Mouse (Mus musculus) forebrain, embryonic 14.5 days (tissue): Measurements from ENCODE around the gene Cma2. TPM values are rescaled to one million over a fixed set of nuclear protein-coding genes. Genes with fewer than 3 reads are reported as not detected.
"Not testable (repeated sequence)": the region's sequence is repeated elsewhere in the genome, so short reads cannot be mapped to it uniquely, and the experiment has no call there.

ENCODE experiments used
- ATAC-seq: fragments of 200-750 bp; cut with Nextera tagmentation; 2 replicates; pipeline ENCODE4 v1.8.0; 2017; ENCODE audit warnings: mild to moderate bottlenecking, moderate library complexity
- DNase-seq: peaks from one replicate; pipeline ENCODE4 v3.0.0-alpha.2; 2015; ENCODE audit warnings: low spot score
- H3K27ac ChIP-seq: fragments of 300-500 bp; sonication (generic); 2 replicates; pipeline ENCODE4 v1.5.1; 2014; ENCODE audit warnings: low read depth, mild to moderate bottlenecking, control low read depth, low read length, moderate library complexity
- H3K27me3 ChIP-seq: fragments of 300-500 bp; sonication (generic); replicated peaks from 2 replicates; pipeline ENCODE4 v1.6.1; 2014; ENCODE audit warnings: low read length, control low read depth, mixed read lengths; ENCODE audit not compliant: control insufficient read depth, insufficient read depth
- H3K36me3 ChIP-seq: fragments of 300-500 bp; sonication (generic); 2 replicates; pipeline ENCODE4 v1.6.1; 2014; ENCODE audit warnings: low read length, control low read depth; ENCODE audit not compliant: control insufficient read depth, insufficient read depth
- H3K4me1 ChIP-seq: fragments of 300-500 bp; sonication (generic); 2 replicates; pipeline ENCODE4 v1.6.1; 2014; ENCODE audit warnings: antibody characterized with exemption, low read length, control low read depth; ENCODE audit not compliant: control insufficient read depth, insufficient read depth
- H3K4me2 ChIP-seq: fragments of 300-500 bp; sonication (generic); 2 replicates; pipeline ENCODE4 v1.6.1; 2014; ENCODE audit warnings: mild to moderate bottlenecking, control low read depth, low read length
- H3K4me3 ChIP-seq: fragments of 300-500 bp; sonication (generic); 2 replicates; pipeline ENCODE4 v1.5.1; 2014; ENCODE audit warnings: low read depth, low read length, control low read depth
- H3K9ac ChIP-seq: fragments of 300-500 bp; sonication (generic); 2 replicates; pipeline ENCODE4 v1.6.1; 2014; ENCODE audit warnings: mild to moderate bottlenecking, low read length, control low read depth, moderate library complexity
- H3K9me3 ChIP-seq: fragments of 300-500 bp; sonication (generic); replicated peaks from 2 replicates; pipeline ENCODE4 v1.6.1; 2016; ENCODE audit warnings: low read length, control low read depth, mixed read lengths; ENCODE audit not compliant: control insufficient read depth
- WGBS: fragments of 180-500 bp; shearing (Covaris S2); extraction: QIAGEN DNeasy Blood & Tissue Kit; methylation state at CpG from one replicate; pipeline ENCODE4 v1.1.7; 2014; 5-methylcytosine and 5-hydroxymethylcytosine counted together
- polyA plus RNA-seq: library from polyadenylated mRNA; unstranded; fragments of >200 nt; fragmentation: Nextera tagmentation; extraction: Ambion mirVana; gene quantifications from 2 replicates; pipeline ENCODE4 v1.2.1, GENCODE M21; 2014

Cma2 gene
- polyA plus RNA-seq, 1 experiment from 2014 or later, result not detected

DNA sequence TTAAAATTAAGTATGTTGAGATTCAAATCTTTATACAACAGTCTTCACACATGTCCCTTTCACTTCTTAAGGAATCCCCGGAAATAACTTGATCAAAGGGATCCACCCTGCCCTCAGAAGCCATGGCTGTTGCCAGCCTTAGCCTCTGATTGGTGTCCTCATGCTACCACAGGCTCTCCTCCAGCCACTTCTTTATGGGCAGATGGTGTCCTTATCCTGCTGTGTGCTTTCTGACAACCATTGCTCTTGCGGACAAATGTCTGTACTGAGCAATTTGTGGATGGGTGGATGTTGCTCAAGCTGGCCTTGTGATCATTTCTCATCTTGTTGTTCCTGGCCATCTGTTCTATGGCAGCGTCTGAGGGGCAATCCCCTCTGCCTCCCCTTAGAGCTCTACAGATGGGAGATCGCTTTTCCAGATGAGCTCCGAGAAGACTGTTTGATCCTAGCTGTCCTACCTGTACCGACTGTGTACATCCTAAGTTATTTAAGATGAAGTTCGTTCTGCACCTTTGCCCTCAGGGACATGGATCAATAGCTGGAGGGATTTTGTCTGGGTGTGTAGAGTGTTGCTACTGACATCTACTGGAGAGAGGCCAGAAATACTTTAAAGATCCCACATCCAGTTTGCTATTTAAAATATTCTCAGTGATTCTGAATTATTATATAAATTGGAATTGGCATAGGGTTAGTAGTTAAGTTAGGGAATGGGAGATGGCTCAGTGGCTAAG is 10.5 kb upstream of the Cma2 start:
- ATAC-seq, result no peak
- H3K4me1 ChIP-seq, result no peaks in the 10 kb centered on the region
- H3K27me3 ChIP-seq, result no peaks in the 10 kb centered on the region
- H3K4me3 ChIP-seq, result no peak overlapping the region
- no peaks in the 10 kb centered on the region for H3K9me3 ChIP-seq
- no peak overlapping the region for H3K4me2 ChIP-seq
- peak; percentile 24 for DNase-seq
- no peaks in the 10 kb centered on the region for H3K36me3 ChIP-seq
- no peak overlapping the region for H3K9ac ChIP-seq
- WGBS, result 60% methylated on average over 7 of the region's 7 CpGs
- H3K27ac ChIP-seq, result no peak overlapping the region

DNA sequence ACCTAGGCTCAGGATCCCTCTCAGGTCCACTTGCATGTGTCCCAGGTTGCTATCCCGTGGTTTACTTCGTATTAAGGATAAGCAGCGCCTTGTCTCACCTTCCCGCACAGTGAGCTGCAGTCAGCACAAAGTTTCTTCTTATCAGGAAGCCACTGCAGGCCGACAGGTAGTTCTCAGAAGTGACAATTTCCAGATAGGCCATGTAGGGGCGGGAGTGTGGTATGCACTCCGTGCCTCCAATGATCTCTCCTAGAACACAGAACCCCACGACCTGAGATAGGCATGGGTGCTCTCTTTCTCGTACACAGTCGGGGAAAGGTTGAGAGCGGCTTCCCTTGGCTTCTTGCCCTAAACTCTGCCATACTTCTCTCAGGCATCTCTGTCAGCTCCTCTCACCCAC is 7.2 kb upstream of the Cma2 start:
- Histone ChIP-seq H3K27me3 (no peaks in the 10 kb centered on the region), H3K36me3 (no peaks in the 10 kb centered on the region), H3K4me2 (no peak overlapping the region), H3K9me3 (no peaks in the 10 kb centered on the region), H3K4me3 (no peak overlapping the region), H3K4me1 (no peaks in the 10 kb centered on the region), H3K9ac (no peak overlapping the region), H3K27ac (no peak overlapping the region)
- no peak for DNase-seq
- 86% methylated on average over 11 of the region's 11 CpGs for WGBS
- ATAC-seq, result no peak

DNA sequence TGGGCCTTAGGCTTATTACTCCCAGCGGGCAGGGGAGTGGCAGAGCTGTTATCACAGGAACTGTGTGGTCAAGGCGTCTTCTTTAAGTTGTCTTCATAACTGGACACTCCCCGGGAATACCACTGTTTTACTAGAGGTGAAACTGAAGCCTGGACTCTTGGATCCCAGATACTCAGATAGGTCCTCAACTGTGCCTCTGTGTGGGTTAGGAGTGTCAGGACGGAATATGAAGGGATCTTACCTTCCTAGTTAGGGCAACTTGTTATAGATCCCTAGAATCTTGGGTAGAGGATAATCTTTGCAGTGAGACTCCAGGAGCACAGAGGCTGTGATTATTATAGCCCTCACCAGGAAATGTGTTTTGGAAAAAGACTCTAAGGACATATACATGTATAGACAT is 6.2 kb upstream of the Cma2 start, which contains the start of gene Cma1:
Cma1 (minus strand) TSS at position 101 of the 400 bp plus-strand sequence.
- Histone ChIP-seq H3K4me1 (no peaks in the 10 kb centered on the region), H3K27me3 (no peaks in the 10 kb centered on the region), H3K4me3 (no peak within 1 kb of the TSS), H3K36me3 (no peaks in the 10 kb centered on the region), H3K27ac (no peak within 1 kb of the TSS), H3K9me3 (no peaks in the 10 kb centered on the region), H3K4me2 (no peak within 1 kb of the TSS), H3K9ac (no peak within 1 kb of the TSS)
- 87% methylated on average over 4 of the region's 4 CpGs for WGBS
- ATAC-seq, result no peak
- DNase-seq, result no peak

DNA sequence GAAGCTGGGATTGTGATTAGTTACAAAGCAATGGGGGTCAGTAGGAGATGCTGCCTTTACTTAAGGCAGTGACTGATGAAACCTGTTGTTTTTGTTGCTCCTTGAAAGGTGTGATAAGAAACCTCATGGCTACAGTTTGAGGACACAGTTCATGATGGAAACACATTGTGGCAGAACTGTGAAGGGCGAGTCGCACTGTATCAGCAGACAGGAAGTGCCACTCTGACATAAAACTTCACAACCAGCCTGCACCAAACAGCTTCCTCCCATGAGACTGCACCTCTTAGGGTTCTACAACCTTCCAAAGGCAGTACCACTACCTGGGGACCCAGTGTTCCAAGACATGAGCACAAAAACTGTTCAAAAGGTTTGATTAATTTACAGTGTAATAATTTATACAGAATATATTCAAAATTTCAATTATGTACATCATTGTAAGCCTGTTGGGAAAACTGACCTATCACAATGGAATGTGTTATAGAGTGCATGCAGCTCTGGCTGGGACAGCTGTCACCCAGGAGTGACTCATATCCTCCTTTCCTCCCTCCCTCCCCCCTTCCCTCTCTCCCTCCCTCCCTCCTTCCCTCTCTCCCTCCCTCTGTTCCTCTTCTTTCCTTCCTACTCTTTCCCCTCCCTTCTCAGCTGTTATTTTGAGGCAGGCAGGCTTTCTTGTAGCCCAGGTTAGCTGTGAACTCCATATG is 4.4 kb upstream of the Cma2 start:
- ATAC-seq (no peak), DNase-seq (no peak)
- Histone ChIP-seq H3K27me3 (no peaks in the 10 kb centered on the region), H3K9ac (no peak overlapping the region), H3K36me3 (no peaks in the 10 kb centered on the region), H3K4me2 (no peak overlapping the region), H3K27ac (no peak overlapping the region), H3K9me3 (no peaks in the 10 kb centered on the region), H3K4me1 (no peaks in the 10 kb centered on the region), H3K4me3 (no peak overlapping the region)
- WGBS, result 87% methylated on average over 2 of the region's 2 CpGs

DNA sequence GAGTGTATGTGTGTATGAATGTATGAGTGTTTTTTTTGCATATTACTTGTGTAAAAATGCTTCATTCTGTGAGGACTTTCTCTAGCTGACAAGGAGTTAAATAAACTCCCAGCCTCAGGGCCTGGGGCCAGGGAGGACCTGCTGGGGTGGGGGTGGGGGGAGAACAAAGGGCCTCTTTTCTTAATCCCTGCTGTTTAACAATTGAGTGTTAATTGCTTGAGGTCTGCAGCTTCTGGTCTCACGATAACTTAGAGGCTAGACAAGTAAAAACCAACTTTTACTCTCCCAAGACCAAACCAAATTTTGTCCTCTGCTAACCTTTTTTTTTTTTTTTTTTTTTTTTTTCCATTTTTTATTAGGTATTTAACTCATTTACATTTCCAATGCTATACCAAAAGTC is 12.5 kb downstream of the Cma2 start:
- ATAC-seq (peak; percentile 48; the same call in 1 of the 2 replicates), DNase-seq (peak; percentile 51)
- Histone ChIP-seq H3K9me3 (no peaks in the 10 kb centered on the region), H3K9ac (no peak overlapping the region), H3K27me3 (no peaks in the 10 kb centered on the region), H3K27ac (0 out of 2 replicates have a peak overlapping the region, but pooled peaks have one; percentile 17), H3K4me1 (no peaks in the 10 kb centered on the region), H3K36me3 (no peaks in the 10 kb centered on the region), H3K4me2 (no peak overlapping the region), H3K4me3 (no peak overlapping the region)
- 5% methylated on average over 1 of the region's 1 CpGs for WGBS

DNA sequence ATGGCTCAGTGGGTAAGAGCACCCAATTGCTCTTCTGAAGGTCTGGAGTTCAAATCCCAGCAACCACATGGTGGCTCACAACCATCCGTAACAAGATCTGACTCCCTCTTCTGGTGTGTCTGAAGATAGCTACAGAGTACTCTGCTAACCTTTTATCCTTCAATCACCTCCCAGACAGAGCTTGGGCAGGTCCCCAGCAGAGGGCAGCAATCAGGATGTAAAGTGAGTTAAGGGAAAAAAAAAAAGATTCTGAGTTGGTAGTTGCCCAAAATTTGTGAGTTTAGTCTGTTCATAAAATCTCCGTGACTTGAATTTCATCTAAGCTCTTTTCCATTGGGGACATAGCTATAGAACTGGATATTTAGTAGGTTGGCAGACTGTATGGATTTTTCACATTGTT is 13.1 kb downstream of the Cma2 start:
- WGBS, result 43% methylated on average over 2 of the region's 2 CpGs
- not testable (repeated sequence) for H3K27ac ChIP-seq, H3K9me3 ChIP-seq, H3K4me1 ChIP-seq, H3K9ac ChIP-seq, H3K36me3 ChIP-seq, H3K4me3 ChIP-seq, ATAC-seq, H3K4me2 ChIP-seq, H3K27me3 ChIP-seq
- DNase-seq, result peak; percentile 9

DNA sequence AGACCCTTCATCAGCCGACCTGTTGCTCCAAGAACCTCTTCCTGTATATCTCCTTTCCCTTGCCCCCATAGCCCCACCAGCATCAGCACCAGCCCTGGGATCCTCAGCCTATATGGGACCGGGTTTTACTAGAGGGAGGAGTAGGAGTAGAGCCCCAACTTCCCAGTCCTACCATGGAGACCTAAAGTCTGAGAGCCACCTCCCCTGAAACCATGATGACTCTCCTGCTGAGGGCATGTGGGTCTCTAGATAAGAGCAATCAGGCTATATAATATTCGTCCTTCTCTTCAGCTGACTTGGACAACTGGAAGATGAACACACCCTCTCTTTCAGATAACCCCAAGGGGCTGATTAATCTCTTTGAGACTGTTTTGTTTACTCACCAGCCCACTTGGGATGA is 36.7 kb downstream of the Cma2 start:
- DNase-seq, H3K27me3 ChIP-seq, H3K9me3 ChIP-seq, H3K4me2 ChIP-seq, H3K27ac ChIP-seq, H3K36me3 ChIP-seq, H3K9ac ChIP-seq, H3K4me1 ChIP-seq, ATAC-seq, H3K4me3 ChIP-seq: not testable (repeated sequence)
- 86% methylated on average over 1 of the region's 3 CpGs for WGBS

DNA sequence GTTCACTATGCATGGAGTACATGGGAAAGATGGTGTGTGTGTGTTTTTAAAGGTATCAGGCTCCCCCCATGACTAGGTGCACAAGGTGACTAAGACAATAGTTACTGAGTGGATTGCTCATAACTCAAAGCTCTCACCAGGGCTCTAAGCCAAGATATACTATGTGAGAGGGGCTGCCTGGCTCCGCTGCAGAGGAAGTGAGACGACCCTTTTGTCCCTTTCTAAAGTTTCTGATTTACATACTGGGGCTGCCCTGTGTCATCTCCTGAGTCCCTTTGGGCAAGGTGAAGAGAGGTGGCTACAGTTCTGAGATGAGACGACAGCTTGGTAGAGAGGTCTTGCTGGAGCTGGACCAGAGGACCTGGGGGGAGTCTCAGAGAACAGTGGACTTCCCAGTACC is 62.4 kb downstream of the Cma2 start:
- DNase-seq, result no peak
- no peaks in the 10 kb centered on the region for H3K27me3 ChIP-seq
- WGBS, result 77% methylated on average over 3 of the region's 3 CpGs
- ATAC-seq, result no peak
- H3K27ac ChIP-seq, result no peak overlapping the region
- H3K9me3 ChIP-seq, result no peaks in the 10 kb centered on the region
- no peak overlapping the region for H3K9ac ChIP-seq
- H3K4me1 ChIP-seq, result no peaks in the 10 kb centered on the region
- no peaks in the 10 kb centered on the region for H3K36me3 ChIP-seq
- H3K4me3 ChIP-seq, result no peak overlapping the region
- H3K4me2 ChIP-seq, result no peak overlapping the region

DNA sequence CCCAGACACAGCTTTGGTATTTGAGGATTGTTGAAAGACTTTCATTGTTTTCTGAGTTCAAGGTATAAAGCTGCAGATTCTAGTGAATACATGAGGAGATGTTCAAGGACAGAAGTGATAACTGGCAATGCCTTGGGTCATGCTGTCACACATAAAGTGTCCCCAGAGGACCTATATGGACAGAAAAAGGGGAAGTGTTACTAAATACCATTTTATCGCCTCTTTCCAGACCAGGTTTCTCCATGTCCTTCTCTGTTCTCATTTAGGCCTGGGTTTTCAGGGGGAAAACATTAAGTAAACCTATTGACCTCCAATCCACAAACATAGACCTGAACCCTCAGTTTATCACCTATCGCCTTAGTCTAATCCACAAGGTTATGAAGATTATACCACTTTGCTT is 63.1 kb downstream of the Cma2 start:
- 92% methylated on average over 2 of the region's 2 CpGs for WGBS
- Histone ChIP-seq H3K4me2 (no peak overlapping the region), H3K36me3 (no peaks in the 10 kb centered on the region), H3K9me3 (no peaks in the 10 kb centered on the region), H3K27me3 (no peaks in the 10 kb centered on the region), H3K9ac (no peak overlapping the region), H3K27ac (no peak overlapping the region), H3K4me1 (no peaks in the 10 kb centered on the region), H3K4me3 (no peak overlapping the region)
- DNase-seq, result no peak
- no peak for ATAC-seq
